Mouse (Mus musculus) small intestine, adult 2 months (tissue): ENCODE measurements at regions not wholly inside any gene's neighbourhood (a gene's known extent, or its start where the extent isn't known, plus 50 kb on each side); places are given as distances from the start of the nearest gene placed in this dataset.

Experiments
- H3K27ac ChIP-seq: fragments of 200-500 bp; 2 replicates; pipeline ENCODE4 v1.5.1; 2012; ENCODE audit warnings: low read depth, low read length, control low read depth, inconsistent platforms; ENCODE audit not compliant: insufficient read depth
- H3K27me3 ChIP-seq: fragments of 200-500 bp; 2 replicates; pipeline ENCODE4 v1.6.1; 2012; ENCODE audit warnings: mild to moderate bottlenecking, moderate library complexity, low read length, inconsistent platforms; ENCODE audit not compliant: control insufficient read depth, insufficient read depth
- H3K36me3 ChIP-seq: fragments of 200-500 bp; 2 replicates; pipeline ENCODE4 v1.6.1; 2012; ENCODE audit warnings: mild to moderate bottlenecking, low read length, control low read depth, inconsistent platforms; ENCODE audit not compliant: control insufficient read depth, insufficient read depth
- H3K4me1 ChIP-seq: fragments of 200-500 bp; 2 replicates; pipeline ENCODE4 v1.6.1; 2012; ENCODE audit warnings: low read length, inconsistent platforms, mixed read lengths; ENCODE audit not compliant: control insufficient read depth, insufficient read depth, insufficient read length
- H3K4me3 ChIP-seq: fragments of 200-500 bp; 2 replicates; pipeline ENCODE4 v1.5.1; 2012; ENCODE audit warnings: low read depth, mild to moderate bottlenecking, control low read depth, inconsistent platforms, low read length, moderate library complexity
- CTCF ChIP-seq: fragments of 200-500 bp; IDR thresholded peaks from 2 replicates; pipeline ENCODE4 v1.5.1; 2012; ENCODE audit warnings: low read depth, mild to moderate bottlenecking, control low read depth, inconsistent platforms, low read length, moderate library complexity, mixed read lengths; ENCODE audit not compliant: insufficient replicate concordance, insufficient read length; ENCODE audit errors: extremely low read depth
- POLR2A ChIP-seq: fragments of 200-500 bp; IDR thresholded peaks from 2 replicates; pipeline ENCODE4 v1.6.1; 2012; ENCODE audit warnings: low read depth, mild to moderate bottlenecking, control low read depth, inconsistent platforms, low read length, moderate library complexity
- WGBS: fragments of 180-500 bp; shearing (Covaris S2); methylation state at CpG from one replicate; pipeline ENCODE4 v1.1.7; 2018; 5-methylcytosine and 5-hydroxymethylcytosine counted together

- peak overlapping the region; percentile 61 for H3K27ac ChIP-seq
- no peaks in the 10 kb centered on the region for H3K36me3 ChIP-seq
- no peak for TF ChIP-seq POLR2A
- no peak for TF ChIP-seq CTCF
- H3K27me3 ChIP-seq = no peaks in the 10 kb centered on the region
- no peak overlapping the region for H3K4me3 ChIP-seq
- H3K4me1 ChIP-seq = peaks cover 23% of the 10 kb centered on the region
- 24% methylated on average over 4 of the region's 4 CpGs for WGBS
These were observed 52.0 kb upstream of the Odc1 start for GRCm38 (mm10) chr12:17492574-17492973.

- TF ChIP-seq CTCF = no peak
- no peak for TF ChIP-seq POLR2A
- no peak overlapping the region for H3K4me3 ChIP-seq
- no peak overlapping the region for H3K27ac ChIP-seq
- no peaks in the 10 kb centered on the region for H3K36me3 ChIP-seq
- WGBS = 18% methylated on average over 7 of the region's 7 CpGs
- H3K27me3 ChIP-seq = no peaks in the 10 kb centered on the region
- H3K4me1 ChIP-seq = peaks cover 23% of the 10 kb centered on the region
These were observed 51.5 kb upstream of the Odc1 start for GRCm38 (mm10) chr12:17493053-17493452.

- Histone ChIP-seq H3K4me3 (no peak overlapping the region), H3K27ac (no peak overlapping the region), H3K4me1 (peaks cover 18% of the 10 kb centered on the region), H3K36me3 (no peaks in the 10 kb centered on the region), H3K27me3 (no peaks in the 10 kb centered on the region)
- no peak for TF ChIP-seq CTCF
- no peak for TF ChIP-seq POLR2A
- WGBS = 68% methylated on average over 3 of the region's 3 CpGs
These were observed 50.8 kb upstream of the Odc1 start for GRCm38 (mm10) chr12:17493810-17494209.
